Comparison of ENCODE assay signal across 8 mouse cellular contexts in the genomic region with DNA sequence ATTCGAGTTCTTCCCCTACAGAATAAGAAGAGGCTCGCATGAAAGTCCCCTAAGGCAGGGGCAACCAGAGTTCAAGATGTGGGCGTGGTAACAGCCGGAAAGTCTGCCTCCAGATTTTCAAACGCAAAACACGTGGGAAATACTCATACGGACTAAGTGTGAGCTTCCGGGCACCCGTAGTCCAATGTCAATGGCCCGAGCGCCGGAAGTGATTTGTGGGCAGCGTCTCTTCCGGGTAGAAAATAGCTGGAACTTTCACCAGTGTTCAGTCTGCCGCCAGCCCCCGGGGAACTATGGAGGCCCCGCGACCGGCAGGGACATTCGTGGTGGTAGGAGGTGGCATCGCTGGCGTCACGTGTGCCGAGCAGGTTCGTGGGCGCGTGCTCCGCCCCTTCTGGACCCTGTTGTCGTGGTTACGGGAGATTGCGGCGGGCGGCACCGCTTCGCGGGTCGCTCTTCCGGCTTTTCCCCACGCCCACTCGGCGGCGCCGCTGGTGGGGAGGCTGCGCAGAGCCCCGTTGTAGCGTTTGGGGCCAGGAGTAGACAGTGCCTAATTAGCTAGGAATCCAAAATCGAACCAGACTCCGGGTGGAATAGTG. TPM values are rescaled to one million over a fixed set of nuclear protein-coding genes. Genes with fewer than 3 reads are reported as not detected.
DNase-seq lines count a peak whose midpoint lies in the region; ATAC-seq and TF ChIP-seq lines count a peak whose summit lies in the region.

Pyroxd1 (plus strand) TSS at position 215 of the 599 bp plus-strand sequence.

- H3K4me3 ChIP-seq in hindbrain, embryonic 14.5 days (replicated peaks; ENCODE audit: low read length), result peak within 1 kb of the TSS; percentile 76

- no peak for DNase-seq in Patski (ENCODE audit: low read depth, low spot score)
- DNase-seq in cerebellum, postnatal 14 days, result peak; percentile 84 to 85
- peak; percentile 83 to 84 for DNase-seq in frontal cortex, postnatal 14 days (ENCODE audit: low spot score in 2 of 2)
- peak; percentile 95 for DNase-seq in hindbrain, embryonic 14.5 days (ENCODE audit: low spot score)
- peak; percentile 83 to 86 for DNase-seq in layer of hippocampus, postnatal 36 days
- DNase-seq in lung, postnatal 36 days, result peak; percentile 92
- DNase-seq in retina, postnatal 1 day, result peak; percentile 97
- peak; percentile 70 to 74 for DNase-seq in urinary bladder, adult 18-20 months (ENCODE audit: low spot score in 2 of 2)

- H3K9ac ChIP-seq in hindbrain, embryonic 14.5 days, result peak within 1 kb of the TSS; percentile 67

- POLR2A ChIA-PET in Patski (lab: Charles Lee), result interaction anchor here (1.1 to 2.0 kb wide), 2 partner anchors 162 to 163 kb away, joined by 3 to 6 read pairs; partner anchors contain the start of gene Ldhb

- H3K4me2 ChIP-seq in hindbrain, embryonic 14.5 days (replicated peaks), result peak within 1 kb of the TSS; percentile 65

- peak; percentile 88 for ATAC-seq in Patski
- ATAC-seq in hindbrain, embryonic 14.5 days (ENCODE audit: low FRiP score), result peak; percentile 95

- CTCF ChIA-PET in Patski (lab: Charles Lee), result interaction anchor here (1.1 to 3.1 kb wide), 4 partner anchors 14 to 305 kb away, joined by 3 to 15 read pairs (median 4); no protein-coding TSS in a partner anchor

- H3K4me1 ChIP-seq in hindbrain, embryonic 14.5 days (replicated peaks; ENCODE audit: control insufficient read depth, insufficient read depth, low read length), result peaks cover 7% of the 10 kb centered on the region; the same call in 1 of the 2 replicates

- in situ Hi-C loops in Patski (cut with MboI; ENCODE audit: low pct_unique_long_range_greater_than_20kb), result loop anchor here (10.0 kb wide), 2 partner anchors 301 to 861 kb away; no protein-coding TSS in a partner anchor

- TF ChIP-seq CTCF in Patski (IDR thresholded peaks at IDR 0.05), result no peak

- H3K9me3 ChIP-seq in hindbrain, embryonic 14.5 days (ENCODE audit: control insufficient read depth, low read length), result no peaks in the 10 kb centered on the region

- H3K27ac ChIP-seq in hindbrain, embryonic 14.5 days, result peak within 1 kb of the TSS; percentile 84

- H3K27me3 ChIP-seq in Patski, result no peaks in the 10 kb centered on the region
- no peaks in the 10 kb centered on the region for H3K27me3 ChIP-seq in hindbrain, embryonic 14.5 days (ENCODE audit: control insufficient read depth, insufficient read depth, low read length)

- H3K36me3 ChIP-seq in hindbrain, embryonic 14.5 days (replicated peaks; ENCODE audit: control insufficient read depth, insufficient read depth), result peaks cover 28% of the 10 kb centered on the region

- WGBS in hindbrain, embryonic 14.5 days, result under 1% methylated on average over 48 of the region's 48 CpGs

RNA-seq across cellular contexts. Expression of gene Pyroxd1, which starts in this region (rescaled TPM):
- 33.0 TPM for polyA plus RNA-seq in Patski (2021)
- 20.3 and 21.1 TPM in 2 replicates for polyA plus RNA-seq in hindbrain, embryonic 14.5 days (2014; fragmentation: Nextera tagmentation; extraction: Ambion mirVana)
- total RNA-seq in layer of hippocampus, postnatal 36 days (2021), result 10 to 100 TPM; 13.6 to 13.8 TPM
